Mouse (Mus musculus) gastrocnemius, postnatal 25 days (tissue): ENCODE measurements at regions not wholly inside any gene's neighbourhood (a gene's known extent, or its start where the extent isn't known, plus 50 kb on each side); places are given as distances from the start of the nearest gene placed in this dataset.
"Not testable (repeated sequence)": the region's sequence is repeated elsewhere in the genome, so short reads cannot be mapped to it uniquely, and the experiment has no call there.

Experiments used
- DNase-seq: peaks from one replicate; pipeline ENCODE4 v3.0.0; 2022

- peak; percentile 4 for DNase-seq
Measured at GRCm38 (mm10) chr4:146263038-146263685, 106.5 kb downstream of the Zfp600 start.

GRCm38 (mm10) chr4:146263790-146264189, 107.2 kb downstream of the Zfp600 start:
- DNase-seq: not testable (repeated sequence)

GRCm38 (mm10) chr4:146270119-146270747, 113.6 kb downstream of the Zfp600 start:
- not testable (repeated sequence) for DNase-seq
